Mouse (Mus musculus) small intestine, adult 2 months (tissue): ENCODE measurements around the gene Slc35f2. TPM values are rescaled to one million over a fixed set of nuclear protein-coding genes. Genes with fewer than 3 reads are reported as not detected.
A peak's percentile ranks its signal among the peaks of the same experiment; 100 is the strongest.

Experiments
- H3K27ac ChIP-seq: fragments of 200-500 bp; 2 replicates; pipeline ENCODE4 v1.5.1; 2012; ENCODE audit warnings: low read depth, low read length, control low read depth, inconsistent platforms; ENCODE audit not compliant: insufficient read depth
- H3K27me3 ChIP-seq: fragments of 200-500 bp; 2 replicates; pipeline ENCODE4 v1.6.1; 2012; ENCODE audit warnings: mild to moderate bottlenecking, moderate library complexity, low read length, inconsistent platforms; ENCODE audit not compliant: control insufficient read depth, insufficient read depth
- H3K36me3 ChIP-seq: fragments of 200-500 bp; 2 replicates; pipeline ENCODE4 v1.6.1; 2012; ENCODE audit warnings: mild to moderate bottlenecking, low read length, control low read depth, inconsistent platforms; ENCODE audit not compliant: control insufficient read depth, insufficient read depth
- H3K4me1 ChIP-seq: fragments of 200-500 bp; 2 replicates; pipeline ENCODE4 v1.6.1; 2012; ENCODE audit warnings: low read length, inconsistent platforms, mixed read lengths; ENCODE audit not compliant: control insufficient read depth, insufficient read depth, insufficient read length
- H3K4me3 ChIP-seq: fragments of 200-500 bp; 2 replicates; pipeline ENCODE4 v1.5.1; 2012; ENCODE audit warnings: low read depth, mild to moderate bottlenecking, control low read depth, inconsistent platforms, low read length, moderate library complexity
- CTCF ChIP-seq: fragments of 200-500 bp; IDR thresholded peaks from 2 replicates; pipeline ENCODE4 v1.5.1; 2012; ENCODE audit warnings: low read depth, mild to moderate bottlenecking, control low read depth, inconsistent platforms, low read length, moderate library complexity, mixed read lengths; ENCODE audit not compliant: insufficient replicate concordance, insufficient read length; ENCODE audit errors: extremely low read depth
- POLR2A ChIP-seq: fragments of 200-500 bp; IDR thresholded peaks from 2 replicates; pipeline ENCODE4 v1.6.1; 2012; ENCODE audit warnings: low read depth, mild to moderate bottlenecking, control low read depth, inconsistent platforms, low read length, moderate library complexity
- WGBS: fragments of 180-500 bp; shearing (Covaris S2); methylation state at CpG from one replicate; pipeline ENCODE4 v1.1.7; 2018; 5-methylcytosine and 5-hydroxymethylcytosine counted together
- polyA plus RNA-seq: library from polyadenylated mRNA; depleted of rRNA; stranded (reverse); fragments of >200 nt; gene quantifications from 2 replicates; pipeline ENCODE4 v1.2.3, GENCODE M21; 2012

Gene Slc35f2
- polyA plus RNA-seq, 1 experiment: 30.5 TPM

DNA sequence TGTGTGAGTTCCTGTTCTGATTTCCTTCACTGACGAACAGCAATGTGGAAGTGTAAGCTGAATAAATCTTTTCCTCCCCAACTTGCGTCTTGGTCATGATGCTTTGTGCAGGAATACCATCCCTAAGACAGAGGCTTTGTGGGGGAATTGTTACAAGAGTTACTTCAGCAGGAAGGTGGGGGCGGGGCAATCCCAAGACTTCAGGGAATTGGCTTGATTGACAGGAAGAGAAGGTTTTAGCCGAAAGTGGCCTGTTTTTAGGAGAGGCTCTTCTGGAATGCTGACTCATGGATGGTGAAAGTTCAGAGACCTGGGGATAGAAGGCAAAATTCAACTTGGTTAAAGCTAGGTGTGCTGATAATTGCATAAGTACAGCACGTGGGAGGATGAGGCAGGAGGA is 2.9 kb upstream of the Slc35f2 start:
- Histone ChIP-seq H3K4me3 (no peak overlapping the region), H3K36me3 (no peaks in the 10 kb centered on the region), H3K27me3 (no peaks in the 10 kb centered on the region), H3K4me1 (peaks cover 4% of the 10 kb centered on the region; the same call in 1 of the 2 replicates), H3K27ac (no peak overlapping the region)
- WGBS: 89% methylated on average over 5 of the region's 5 CpGs
- no peak for TF ChIP-seq POLR2A

DNA sequence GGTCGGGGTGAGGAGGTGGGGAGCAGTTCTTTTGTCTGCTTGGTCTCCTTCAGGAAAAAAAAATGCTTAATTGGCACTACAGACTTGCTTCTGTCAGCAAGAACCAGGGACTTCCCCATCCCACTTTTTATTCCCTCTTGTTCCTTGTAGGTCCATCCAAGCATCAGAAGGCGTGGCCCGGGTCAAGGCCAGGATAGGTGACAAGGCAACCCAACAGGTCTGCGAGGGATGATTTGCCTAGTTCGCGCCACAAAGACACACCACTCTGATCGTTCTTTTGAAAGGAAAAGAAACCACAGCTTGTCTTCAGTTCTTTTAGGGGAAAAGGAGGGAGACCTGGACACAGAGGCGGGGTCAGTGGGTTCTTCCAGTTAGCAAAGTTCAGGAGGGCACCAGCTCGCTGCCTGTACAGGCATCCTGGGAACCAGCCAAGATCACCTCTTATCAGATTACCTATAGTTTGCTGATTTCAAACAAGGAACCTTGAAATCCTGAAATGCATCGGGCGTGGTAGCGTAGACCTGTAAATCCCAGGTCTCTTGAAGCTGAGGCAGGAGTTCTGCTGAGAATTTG is 481 bp upstream of the Slc35f2 start:
- 11% methylated on average over 12 of the region's 12 CpGs for WGBS
- Histone ChIP-seq H3K36me3 (no peaks in the 10 kb centered on the region), H3K4me3 (peak overlapping the region; percentile 40), H3K27ac (peak overlapping the region; percentile 96), H3K27me3 (no peaks in the 10 kb centered on the region), H3K4me1 (peaks cover 8% of the 10 kb centered on the region; the same call in 1 of the 2 replicates)
- no peak for TF ChIP-seq CTCF
- no peak for TF ChIP-seq POLR2A

- Histone ChIP-seq H3K27ac (peak overlapping the region; percentile 96), H3K27me3 (no peaks in the 10 kb centered on the region), H3K4me3 (peak overlapping the region; percentile 86), H3K36me3 (peaks cover under 1% of the 10 kb centered on the region), H3K4me1 (peaks cover 13% of the 10 kb centered on the region; the same call in 1 of the 2 replicates)
- TF ChIP-seq CTCF (no peak), POLR2A (no peak)
- 2% methylated on average over 17 of the region's 17 CpGs for WGBS
Observed at GRCm38 (mm10) chr9:53772121-53772561, 803 bp downstream of the Slc35f2 start.

DNA sequence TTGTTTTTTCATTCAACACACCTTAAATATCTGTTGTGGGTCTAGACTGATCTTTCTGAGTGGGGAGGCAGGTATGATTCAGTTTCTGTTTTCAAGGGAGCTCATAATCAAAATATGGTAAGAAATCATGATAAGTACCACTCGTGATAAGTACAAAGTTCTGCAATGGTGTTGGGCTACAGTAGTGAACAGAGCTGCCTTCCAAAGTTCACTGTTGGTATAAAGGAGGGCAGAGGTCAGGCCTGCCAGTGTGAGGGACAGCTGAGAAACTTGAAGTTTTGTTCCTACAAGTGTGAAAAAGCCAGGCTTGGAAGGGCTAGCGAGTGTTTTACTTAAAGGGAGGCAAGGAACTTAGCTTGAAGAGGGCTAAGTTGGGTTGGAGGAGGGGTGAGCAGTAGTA is 4.2 kb downstream of the Slc35f2 start:
- peaks cover 5% of the 10 kb centered on the region for H3K36me3 ChIP-seq
- TF ChIP-seq CTCF: no peak
- TF ChIP-seq POLR2A: no peak
- H3K27ac ChIP-seq: peak overlapping the region; percentile 77
- H3K4me1 ChIP-seq: peaks cover 14% of the 10 kb centered on the region; the same call in 1 of the 2 replicates
- H3K27me3 ChIP-seq: no peaks in the 10 kb centered on the region
- no peak overlapping the region for H3K4me3 ChIP-seq
- WGBS: 53% methylated on average over 2 of the region's 2 CpGs

DNA sequence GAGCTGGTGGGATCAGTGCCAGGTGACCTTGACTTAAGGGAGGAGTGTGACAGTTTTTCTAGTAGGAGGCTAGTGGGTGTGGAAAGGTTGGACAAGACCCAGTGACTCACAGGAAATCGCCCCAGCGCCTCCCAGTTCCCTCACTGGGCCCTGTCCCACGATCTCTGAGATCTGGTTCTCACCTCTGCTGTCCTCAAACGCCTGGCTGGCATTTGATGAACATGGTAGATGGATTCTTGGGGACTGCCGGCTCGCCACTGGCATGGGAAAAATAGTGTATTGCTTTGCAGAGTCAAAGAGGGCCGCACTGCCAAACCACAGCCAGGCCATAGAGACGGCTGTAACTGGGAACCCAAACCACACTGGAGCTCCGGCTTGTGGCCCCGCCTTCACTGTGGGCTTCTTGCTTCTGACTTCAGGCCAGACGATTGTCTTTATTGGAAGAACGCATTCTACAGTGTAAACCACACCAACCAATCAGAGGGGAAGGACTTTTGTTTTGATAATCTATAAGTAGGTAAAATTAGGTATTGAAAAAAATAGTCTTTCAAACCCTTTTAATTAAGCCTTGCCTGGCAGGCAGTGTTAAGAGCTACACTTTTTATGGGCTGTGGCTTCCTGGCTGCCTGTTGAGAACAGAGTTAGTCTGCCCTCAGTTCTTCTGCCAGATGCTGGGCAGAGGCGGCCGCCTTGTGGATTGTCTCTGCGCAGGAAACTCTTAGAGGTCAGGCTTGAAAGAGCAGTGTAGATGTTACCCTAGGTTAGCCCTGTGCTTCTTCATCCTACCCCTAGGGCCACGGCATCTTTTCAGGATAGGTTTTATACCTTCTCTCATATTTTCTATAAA is 15.4 kb downstream of the Slc35f2 start:
- peaks cover 21% of the 10 kb centered on the region for H3K4me1 ChIP-seq
- no peak overlapping the region for H3K27ac ChIP-seq
- WGBS: 64% methylated on average over 16 of the region's 16 CpGs
- TF ChIP-seq CTCF (no peak), POLR2A (no peak)
- no peak overlapping the region for H3K4me3 ChIP-seq
- H3K27me3 ChIP-seq: no peaks in the 10 kb centered on the region
- peaks cover 3% of the 10 kb centered on the region; the same call in 1 of the 2 replicates for H3K36me3 ChIP-seq

DNA sequence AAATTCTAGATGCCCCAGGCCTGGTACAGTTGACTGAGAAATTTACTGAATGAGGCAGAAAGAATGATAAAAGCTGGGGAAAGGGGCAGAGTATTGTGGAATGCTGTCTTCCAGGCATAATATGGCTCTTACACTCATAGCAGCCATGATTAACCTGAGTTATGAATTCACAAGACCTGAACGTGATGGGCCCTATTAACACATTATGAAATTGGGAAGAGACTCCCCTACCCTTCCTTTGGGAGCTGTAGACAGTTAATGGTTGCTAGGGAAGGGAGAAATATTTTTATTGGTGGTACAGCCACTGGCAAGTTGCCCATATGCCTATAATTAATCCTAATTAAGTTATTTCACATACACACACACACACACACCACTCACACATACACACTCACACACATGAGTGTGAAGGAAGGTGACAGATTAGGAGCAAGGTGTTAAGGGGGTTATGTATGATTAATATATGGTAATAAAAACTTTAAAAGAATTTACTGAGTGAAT is 22.5 kb downstream of the Slc35f2 start:
- Histone ChIP-seq H3K27ac (no peak overlapping the region), H3K4me3 (no peak overlapping the region), H3K36me3 (no peaks in the 10 kb centered on the region; the same call in 1 of the 2 replicates), H3K4me1 (peaks cover 18% of the 10 kb centered on the region; the same call in 1 of the 2 replicates), H3K27me3 (no peaks in the 10 kb centered on the region)
- TF ChIP-seq POLR2A (no peak), CTCF (no peak)
- 64% methylated on average over 1 of the region's 1 CpGs for WGBS

DNA sequence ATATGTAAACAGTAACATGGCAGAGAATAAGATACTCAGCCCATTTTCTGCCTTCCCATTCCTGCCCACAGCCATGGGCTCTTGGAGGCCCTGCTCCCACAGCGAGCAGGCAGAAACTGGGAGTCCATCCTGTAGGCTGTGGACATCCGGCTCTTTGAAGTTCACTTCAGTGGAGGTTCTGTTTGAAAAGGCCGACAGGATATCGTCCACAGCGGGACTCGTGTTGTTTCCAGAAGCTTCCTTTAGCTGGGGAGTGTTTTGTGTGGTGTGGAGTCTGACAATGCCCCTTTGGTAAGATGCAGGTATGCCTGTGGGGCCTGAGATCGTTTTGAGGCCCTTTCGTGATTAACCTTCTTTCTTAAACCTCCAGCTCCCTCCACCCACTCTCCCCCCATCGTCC is 23.2 kb downstream of the Slc35f2 start:
- no peaks in the 10 kb centered on the region; the same call in 1 of the 2 replicates for H3K36me3 ChIP-seq
- no peak overlapping the region for H3K4me3 ChIP-seq
- no peak for TF ChIP-seq POLR2A
- TF ChIP-seq CTCF: no peak
- 58% methylated on average over 9 of the region's 9 CpGs for WGBS
- peaks cover 15% of the 10 kb centered on the region; the same call in 1 of the 2 replicates for H3K4me1 ChIP-seq
- no peaks in the 10 kb centered on the region for H3K27me3 ChIP-seq
- H3K27ac ChIP-seq: no peak overlapping the region
